Mouse (Mus musculus) CH12.LX (cell line): Measurements from ENCODE around the gene Ippk. TPM values are rescaled to one million over a fixed set of nuclear protein-coding genes. Genes with fewer than 3 reads are reported as not detected.

Source experiments
- DNase-seq: peaks from one replicate; pipeline ENCODE4 v3.0.0-alpha.2; 2013; ENCODE audit errors: extremely low read depth
- H3K27ac ChIP-seq: 2 replicates; pipeline ENCODE4 v1.5.1; 2012; ENCODE audit warnings: low read depth, mild to moderate bottlenecking, control low read depth, moderate library complexity; ENCODE audit not compliant: insufficient read depth
- H3K27me3 ChIP-seq: replicated peaks from 2 replicates; pipeline ENCODE3; 2012; ENCODE audit warnings: inconsistent platforms
- H3K36me3 ChIP-seq, 2 experiments: replicated peaks in 1 of 2; 2 replicates each; pipeline versions ENCODE3 to v1.6.1; 2012; ENCODE audit warnings: inconsistent platforms in 1 of 2, low read length in 1 of 2, mild to moderate bottlenecking in 1 of 2, mixed read lengths in 1 of 2, moderate library complexity in 1 of 2; ENCODE audit not compliant: control insufficient read depth in 1 of 2, insufficient read depth in 1 of 2
- H3K4me1 ChIP-seq, 2 experiments: 2 replicates each; pipeline ENCODE4 v1.6.1; 2012; ENCODE audit warnings: inconsistent platforms in 1 of 2, moderate library complexity in 1 of 2; ENCODE audit not compliant: insufficient read depth in 2 of 2, control insufficient read depth in 1 of 2
- H3K4me2 ChIP-seq: 2 replicates; pipeline ENCODE4 v1.6.1; 2012; ENCODE audit warnings: low read depth, mild to moderate bottlenecking, control low read depth; ENCODE audit not compliant: poor library complexity, insufficient read depth, severe bottlenecking
- H3K4me3 ChIP-seq, 3 experiments: fragments of 150-350 bp in 1 of 3; sonication (generic) in 1 of 3; replicated peaks in 1 of 3; 2 replicates each; pipeline versions ENCODE3 to v1.5.1; 2011 to 2012; ENCODE audit warnings: low read depth in 2 of 3, low read length in 2 of 3, mild to moderate bottlenecking in 2 of 3, moderate library complexity in 2 of 3, control low read depth in 1 of 3, improper control_type of control experiment in 1 of 3, inconsistent platforms in 1 of 3, mixed read lengths in 1 of 3; ENCODE audit not compliant: poor library complexity in 1 of 3
- H3K79me2 ChIP-seq: replicated peaks from 2 replicates; pipeline ENCODE4 v1.6.1; 2012; ENCODE audit warnings: mild to moderate bottlenecking, moderate library complexity; ENCODE audit not compliant: control insufficient read depth, poor library complexity, insufficient read depth, severe bottlenecking; ENCODE audit errors: extremely low read depth
- H3K9ac ChIP-seq: 2 replicates; pipeline ENCODE4 v1.6.1; 2012; ENCODE audit warnings: low read depth, mild to moderate bottlenecking, control low read depth, moderate library complexity; ENCODE audit not compliant: insufficient read depth
- H3K9me3 ChIP-seq: replicated peaks from 2 replicates; pipeline ENCODE3; 2012; ENCODE audit warnings: low read length, inconsistent platforms, mixed read lengths
- CHD1 ChIP-seq: IDR thresholded peaks from 2 replicates; pipeline ENCODE4 v1.6.1; 2012; ENCODE audit warnings: low read depth, low read length, improper control_type of control experiment, inconsistent platforms
- ELF1 ChIP-seq: IDR thresholded peaks from 2 replicates; pipeline ENCODE4 v1.6.1; 2014; ENCODE audit warnings: low read depth, mild to moderate bottlenecking, inconsistent platforms, low read length, improper control_type of control experiment
- HCFC1 ChIP-seq: IDR thresholded peaks from 2 replicates; pipeline ENCODE4 v1.6.1; 2012; ENCODE audit warnings: low read depth, mild to moderate bottlenecking, inconsistent platforms, low read length, improper control_type of control experiment
- IRF4 ChIP-seq: IDR thresholded peaks from 2 replicates; pipeline ENCODE4 v1.6.1; 2014; ENCODE audit warnings: low read depth, mild to moderate bottlenecking, inconsistent platforms, low read length, improper control_type of control experiment
- JUN ChIP-seq: IDR thresholded peaks from 2 replicates; pipeline ENCODE4 v1.6.1; 2011; ENCODE audit warnings: low read depth, mild to moderate bottlenecking, low read length, improper control_type of control experiment, moderate library complexity; ENCODE audit not compliant: insufficient read depth
- JUND ChIP-seq: conservative IDR thresholded peaks from 2 replicates; pipeline ENCODE4 v1.6.1; 2011; ENCODE audit warnings: low read depth, low read length, improper control_type of control experiment
- KAT2A ChIP-seq: IDR thresholded peaks from 2 replicates; pipeline ENCODE4 v1.6.1; 2012; ENCODE audit warnings: low read length, improper control_type of control experiment, inconsistent platforms; ENCODE audit not compliant: insufficient replicate concordance
- MAFK ChIP-seq: IDR thresholded peaks from 2 replicates; pipeline ENCODE4 v1.6.1; 2011; ENCODE audit warnings: low read length, improper control_type of control experiment; ENCODE audit not compliant: insufficient replicate concordance
- MAZ ChIP-seq: IDR thresholded peaks from 2 replicates; pipeline ENCODE4 v1.6.1; 2012; ENCODE audit warnings: low read depth, mild to moderate bottlenecking, inconsistent platforms, low read length, improper control_type of control experiment, moderate library complexity
- MEF2A ChIP-seq: IDR thresholded peaks from 2 replicates; pipeline ENCODE4 v1.6.1; 2014; ENCODE audit warnings: low read depth, mild to moderate bottlenecking, inconsistent platforms, low read length, improper control_type of control experiment, borderline replicate concordance
- NELFE ChIP-seq: IDR thresholded peaks from 2 replicates; pipeline ENCODE4 v1.6.1; 2011; ENCODE audit warnings: low read depth, low read length, improper control_type of control experiment
- NRF1 ChIP-seq: IDR thresholded peaks from 2 replicates; pipeline ENCODE4 v1.6.1; 2014; ENCODE audit warnings: low read depth, mild to moderate bottlenecking, inconsistent platforms, low read length, improper control_type of control experiment, moderate library complexity
- POLR2A ChIP-seq: IDR thresholded peaks from 2 replicates; pipeline ENCODE4 v1.6.1; 2011; ENCODE audit warnings: low read depth, mild to moderate bottlenecking, improper control_type of control experiment, low read length
- POLR2AphosphoS2 ChIP-seq: IDR thresholded peaks from 2 replicates; pipeline ENCODE4 v1.6.1; 2011; ENCODE audit warnings: low read depth, low read length, improper control_type of control experiment
- RAD21 ChIP-seq: IDR thresholded peaks from 2 replicates; pipeline ENCODE4 v1.6.1; 2011; ENCODE audit warnings: low read depth, mild to moderate bottlenecking, low read length, improper control_type of control experiment, moderate library complexity
- RCOR1 ChIP-seq: conservative IDR thresholded peaks from 2 replicates; pipeline ENCODE4 v1.6.1; 2012; ENCODE audit warnings: low read depth, mild to moderate bottlenecking, inconsistent platforms, low read length, improper control_type of control experiment
- SIN3A ChIP-seq: IDR thresholded peaks from 2 replicates; pipeline ENCODE4 v1.6.1; 2012; ENCODE audit warnings: low read length, improper control_type of control experiment, inconsistent platforms
- TBP ChIP-seq: conservative IDR thresholded peaks from 2 replicates; pipeline ENCODE4 v1.6.1; 2011; ENCODE audit warnings: low read depth, low read length, improper control_type of control experiment
- UBTF ChIP-seq: IDR thresholded peaks from 2 replicates; pipeline ENCODE4 v1.6.1; 2012; ENCODE audit warnings: low read depth, mild to moderate bottlenecking, inconsistent platforms, low read length, improper control_type of control experiment, moderate library complexity
- USF1 ChIP-seq: IDR thresholded peaks from 2 replicates; pipeline ENCODE4 v1.6.1; 2014; ENCODE audit warnings: low read depth, mild to moderate bottlenecking, inconsistent platforms, low read length, improper control_type of control experiment
- ZKSCAN1 ChIP-seq: IDR thresholded peaks from 2 replicates; pipeline ENCODE4 v1.6.1; 2012; ENCODE audit warnings: low read depth, inconsistent platforms, low read length, improper control_type of control experiment, borderline replicate concordance
- dilution Hi-C: fragments of 300-500 bp; cut with MboI; formaldehyde crosslinking; loops from 2 replicates; pipeline ENCODE4 v1.14.3; 2020; ENCODE audit warnings: low sequenced_read_pairs; ENCODE audit not compliant: extremely low pct_unique_long_range_greater_than_20kb, extremely low pct_ligation_motif_present
- in situ Hi-C: fragments of 300-500 bp; cut with MboI; formaldehyde crosslinking; loops from 3 replicates; pipeline ENCODE4 v1.14.3; 2019; ENCODE audit warnings: low sequenced_read_pairs, low pct_ligation_motif_present, low pct_unique_long_range_greater_than_20kb, mixed read lengths
- polyA plus RNA-seq: library from polyadenylated mRNA; unstranded; fragments of >175 nt; gene quantifications from 2 replicates; pipeline ENCODE4 v1.2.1, GENCODE M21; 2012; ENCODE audit warnings: low read depth; ENCODE audit not compliant: insufficient read length
- total RNA-seq, 2 experiments: library from RNA; depleted of rRNA; stranded (reverse); fragments of 300-350 nt in 1 of 2; fragments of >200 nt in 1 of 2; gene quantifications; 2 replicates each; pipeline ENCODE4 v1.2.3; 2012 to 2014

Ippk gene
- total and polyA plus RNA-seq, 3 experiments: 8.7 to 21.5 (median 10.3) TPM

DNA sequence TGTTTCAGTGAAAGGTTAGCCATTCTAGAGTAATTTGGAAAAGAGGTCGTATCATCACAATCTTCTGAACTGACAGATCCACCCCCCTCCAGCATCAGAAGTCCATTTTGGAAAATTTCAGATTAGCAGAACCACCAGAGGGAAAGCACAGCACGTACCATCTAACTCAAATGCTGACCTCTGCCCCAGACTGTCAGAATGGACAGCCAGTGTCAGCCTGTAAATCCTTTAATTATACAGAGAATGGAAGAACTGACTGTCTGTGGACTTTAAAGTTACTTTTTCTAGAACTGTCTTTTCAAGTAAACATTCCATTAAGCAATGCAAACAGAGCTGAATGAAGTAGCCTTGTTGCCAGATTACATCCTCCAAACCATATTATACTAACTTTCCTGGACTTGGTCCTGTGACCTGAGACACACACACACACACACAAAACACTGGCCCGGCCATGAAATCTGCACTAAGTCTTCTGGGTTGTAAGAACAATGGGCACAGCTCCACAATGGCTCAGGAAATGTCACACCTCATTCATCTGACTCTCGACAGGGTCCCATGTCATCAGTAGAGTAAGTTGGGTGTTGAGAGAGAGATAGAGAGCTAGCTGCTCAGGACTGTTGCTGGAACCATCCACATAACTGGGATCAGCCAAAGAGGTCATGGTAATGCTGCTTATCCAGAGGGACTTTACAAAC is 51.1 kb downstream of the Ippk start:
- no peak overlapping the region for H3K9ac ChIP-seq
- in situ Hi-C loops (no loop called here), dilution Hi-C loops (no loop called here)
- no peaks in the 10 kb centered on the region for H3K9me3 ChIP-seq
- no peak for DNase-seq
- peaks cover 0 to 15% of the 10 kb centered on the region in 2 experiments for H3K36me3 ChIP-seq
- H3K4me3 ChIP-seq: no peak overlapping the region
- peaks cover 7 to 11% of the 10 kb centered on the region in 2 experiments for H3K4me1 ChIP-seq
- H3K79me2 ChIP-seq: no peaks in the 10 kb centered on the region
- TF ChIP-seq JUN (no peak), POLR2A (no peak), NELFE (no peak), IRF4 (no peak), MAFK (no peak), UBTF (no peak), HCFC1 (no peak), MAZ (no peak)
- no peaks in the 10 kb centered on the region for H3K27me3 ChIP-seq
- H3K27ac ChIP-seq: no peak overlapping the region
- H3K4me2 ChIP-seq: no peak overlapping the region

DNA sequence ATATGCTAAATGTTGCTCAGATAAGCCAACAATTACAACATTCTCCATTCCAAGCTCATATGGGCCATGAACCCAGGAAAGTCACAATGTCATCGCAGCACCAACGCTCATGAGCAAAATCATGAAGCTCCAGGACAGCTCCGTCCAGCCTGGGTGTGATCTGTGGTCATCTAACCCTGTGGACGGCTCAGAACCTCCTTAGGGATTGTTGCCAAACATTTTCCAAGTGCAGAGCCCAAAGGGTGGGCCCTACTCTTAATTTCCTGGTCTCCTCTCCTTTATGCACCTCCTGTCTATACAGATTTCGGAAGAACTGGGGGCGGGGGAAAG is 51.6 kb downstream of the Ippk start:
- in situ Hi-C loops (no loop called here), dilution Hi-C loops (no loop called here)
- peaks cover 0 to 15% of the 10 kb centered on the region in 2 experiments for H3K36me3 ChIP-seq

More for the DNA sequence above, 51.6 kb downstream of the Ippk start:
- Histone ChIP-seq H3K27me3 (no peaks in the 10 kb centered on the region), H3K4me1 (peaks cover 4 to 6% of the 10 kb centered on the region in 2 experiments), H3K4me2 (no peak overlapping the region), H3K9ac (no peak overlapping the region), H3K79me2 (no peaks in the 10 kb centered on the region), H3K27ac (no peak overlapping the region), H3K9me3 (no peaks in the 10 kb centered on the region), H3K4me3 (no peak overlapping the region)
- no peak for DNase-seq
- no peak for TF ChIP-seq POLR2AphosphoS2
- TF ChIP-seq TBP: no peak
- no peak for TF ChIP-seq IRF4
- no peak for TF ChIP-seq KAT2A
- TF ChIP-seq MAZ: no peak
- TF ChIP-seq JUND: no peak
- TF ChIP-seq ELF1: no peak
- TF ChIP-seq RAD21: no peak
- no peak for TF ChIP-seq MEF2A
- no peak for TF ChIP-seq USF1
- TF ChIP-seq ZKSCAN1: no peak
- TF ChIP-seq NRF1: no peak
- no peak for TF ChIP-seq RCOR1
- no peak for TF ChIP-seq CHD1
- TF ChIP-seq SIN3A: no peak
